In genomic region chr1:182461261-182461660, GRCm38 (mm10) we compare ENCODE assay signal across 9 mouse cellular contexts. TPM values are rescaled to one million over a fixed set of nuclear protein-coding genes. Genes with fewer than 3 reads are reported as not detected.
DNase-seq lines count a peak whose midpoint lies in the region; ATAC-seq lines count a peak whose summit lies in the region.
"Had no signal": no experiment of that assay in that cellular context is flagged by ENCODE, and none has a peak within 500 bp of the region (broad histone marks: within the 10 kb centered on the region; RNA-seq: fewer than 3 reads in every experiment).

No protein-coding gene starts in this region.

- H3K9me3 ChIP-seq in embryonic facial prominence, embryonic 15.5 days (replicated peaks), result no peaks in the 10 kb centered on the region
- H3K9me3 ChIP-seq in intestine, embryonic 16.5 days (ENCODE audit: control insufficient read depth, low read length), result no peaks in the 10 kb centered on the region
- H3K9me3 ChIP-seq: limb, embryonic 13.5 days had no signal

- peak; percentile 34 for DNase-seq in kidney, adult 9 months
- no peak for DNase-seq in kidney, adult 18-20 months
- no peak for DNase-seq in cerebellum, postnatal 4 days (ENCODE audit: low spot score in 2 of 2)
- DNase-seq in adrenal gland, postnatal 25 days, result no peak
- DNase-seq in gastrocnemius, postnatal 36 days, result no peak

- H3K4me1 ChIP-seq in embryonic facial prominence, embryonic 15.5 days, result no peaks in the 10 kb centered on the region
- H3K4me1 ChIP-seq in intestine, embryonic 16.5 days (ENCODE audit: control insufficient read depth, insufficient read depth, low read length), result peaks cover 6% of the 10 kb centered on the region; the same call in 1 of the 2 replicates

- ATAC-seq in embryonic facial prominence, embryonic 15.5 days (ENCODE audit: insufficient number of reproducible peaks, low FRiP score, low TSS enrichment, low read depth), result no peak
- peak; percentile 56; the same call in 1 of the 2 replicates for ATAC-seq in intestine, embryonic 16.5 days
- ATAC-seq in megakaryocyte, adult 5-6 weeks (ENCODE audit: poor library complexity, severe bottlenecking), result peak; percentile 88

- intact Hi-C loops in gastrocnemius, postnatal 36 days (cut with DNase I), result no loop called here

- no peaks in the 10 kb centered on the region for H3K27me3 ChIP-seq in embryonic facial prominence, embryonic 15.5 days
- H3K27me3 ChIP-seq in intestine, embryonic 16.5 days (replicated peaks; ENCODE audit: control insufficient read depth, insufficient read depth, low read length), result no peaks in the 10 kb centered on the region
- H3K27me3 ChIP-seq: limb, embryonic 13.5 days had no signal

- peak overlapping the region; percentile 69 for H3K27ac ChIP-seq in embryonic facial prominence, embryonic 15.5 days (replicated peaks)
- peak overlapping the region; percentile 43 for H3K27ac ChIP-seq in intestine, embryonic 16.5 days (ENCODE audit: low read length)
- H3K27ac ChIP-seq: limb, embryonic 13.5 days had no signal

- no peak overlapping the region for H3K9ac ChIP-seq in embryonic facial prominence, embryonic 15.5 days
- H3K9ac ChIP-seq in intestine, embryonic 16.5 days (ENCODE audit: low read depth, low read length), result 0 out of 2 replicates have a peak overlapping the region, but pooled peaks have one; percentile 6
- H3K9ac ChIP-seq: limb, embryonic 13.5 days had no signal

- WGBS in embryonic facial prominence, embryonic 15.5 days, result 55% methylated on average over 7 of the region's 7 CpGs
- 24% methylated on average over 7 of the region's 7 CpGs for WGBS in intestine, embryonic 16.5 days

- peaks cover 36% of the 10 kb centered on the region for H3K36me3 ChIP-seq in embryonic facial prominence, embryonic 15.5 days
- H3K36me3 ChIP-seq in intestine, embryonic 16.5 days (ENCODE audit: control insufficient read depth, insufficient read depth, low read length), result no peaks in the 10 kb centered on the region

- no peak overlapping the region for H3K4me3 ChIP-seq in embryonic facial prominence, embryonic 15.5 days (replicated peaks)
- H3K4me3 ChIP-seq in intestine, embryonic 16.5 days (ENCODE audit: low read length), result no peak overlapping the region
- H3K4me3 ChIP-seq: limb, embryonic 13.5 days had no signal

- H3K4me2 ChIP-seq in embryonic facial prominence, embryonic 15.5 days (replicated peaks), result no peak overlapping the region
- H3K4me2 ChIP-seq in intestine, embryonic 16.5 days (ENCODE audit: low read depth, low read length), result no peak overlapping the region; the same call in 1 of the 2 replicates
- H3K4me2 ChIP-seq: limb, embryonic 13.5 days had no signal

RNA-seq across cellular contexts. Expression of gene Trp53bp2, which starts 52.3 kb away (rescaled TPM):
- 23.8 and 25.1 TPM in 2 replicates for polyA plus RNA-seq in embryonic facial prominence, embryonic 15.5 days (2015; fragmentation: Nextera tagmentation; extraction: Ambion mirVana)
- polyA plus RNA-seq in intestine, embryonic 16.5 days (2015; fragmentation: Nextera tagmentation; extraction: Ambion mirVana), result 16.3 and 18.4 TPM in 2 replicates
- total RNA-seq in megakaryocyte, adult 5-6 weeks (2015), result 16.4 and 20.1 TPM in 2 replicates
- total RNA-seq in megakaryocyte, adult 5-6 weeks (2017), result 9.0 and 9.4 TPM in 2 replicates
- 21.7 and 25.2 TPM in 2 replicates for total RNA-seq in adrenal gland, postnatal 25 days (2021)
- total RNA-seq in gastrocnemius, postnatal 36 days (2021), result 10 to 100 TPM in 1 of 2 experiments, 1 to 10 TPM in 1; 7.5 to 10.5 TPM

RNA-seq across cellular contexts. Expression of gene Capn2, which starts 56.1 kb away (rescaled TPM):
- 132 and 134 TPM in 2 replicates for polyA plus RNA-seq in embryonic facial prominence, embryonic 15.5 days (2015; fragmentation: Nextera tagmentation; extraction: Ambion mirVana)
- polyA plus RNA-seq in intestine, embryonic 16.5 days (2015; fragmentation: Nextera tagmentation; extraction: Ambion mirVana), result 74.8 and 77.0 TPM in 2 replicates
- total RNA-seq in megakaryocyte, adult 5-6 weeks (2015), result 108 and 122 TPM in 2 replicates
- total RNA-seq in megakaryocyte, adult 5-6 weeks (2017), result 174 and 241 TPM in 2 replicates
- total RNA-seq in adrenal gland, postnatal 25 days (2021), result 52.1 and 56.2 TPM in 2 replicates
- 10 to 100 TPM; 43.9 to 51.1 TPM for total RNA-seq in gastrocnemius, postnatal 36 days (2021)
